Mouse (Mus musculus): ENCODE results near the gene Fbxl15. TPM values are rescaled to one million over a fixed set of nuclear protein-coding genes. Genes with fewer than 3 reads are reported as not detected.

Gene Fbxl15
- 1 to 10 TPM; 2.4 to 2.8 TPM for total RNA-seq (2021)
- long read RNA-seq, experiment 1, transcript Fbxl15-201 (4 exons, 1,348 nt): major isoform, 6 of 8 reads
- long read RNA-seq, experiment 1, partial matches to known transcripts: 2 of 8 reads
- long read RNA-seq, experiment 1, other reads (novel, unspliced or antisense): 0 of 8 reads
- long read RNA-seq, experiment 2, transcript Fbxl15-201 (4 exons, 1,348 nt): major isoform, 7 of 8 reads
- long read RNA-seq, experiment 2, partial matches to known transcripts: 1 of 8 reads
- long read RNA-seq, experiment 2, other reads (novel, unspliced or antisense): 0 of 8 reads

- peak; percentile 94 for DNase-seq
- intact Hi-C loops (cut with DNase I; ENCODE audit: low total_unique reads): no loop called here
Observed at GRCm38 (mm10) chr19:46328081-46329030, at the start of gene Fbxl15. Gene Fbxl15 (plus strand): TSS chr19:46328184.

GRCm38 (mm10) chr19:46282081-46282849, 45.7 kb upstream of the Fbxl15 start:
- intact Hi-C loops (cut with DNase I; ENCODE audit: low total_unique reads): no loop called here
- DNase-seq: no peak

GRCm38 (mm10) chr19:46284686-46285085, 43.3 kb upstream of the Fbxl15 start:
- no peak for DNase-seq
- intact Hi-C loops (cut with DNase I; ENCODE audit: low total_unique reads): no loop called here

- intact Hi-C loops (cut with DNase I; ENCODE audit: low total_unique reads): no loop called here
- DNase-seq: no peak
Observed at GRCm38 (mm10) chr19:46285631-46286030, 42.4 kb upstream of the Fbxl15 start.

GRCm38 (mm10) chr19:46286047-46286446, 41.9 kb upstream of the Fbxl15 start:
- intact Hi-C loops (cut with DNase I; ENCODE audit: low total_unique reads): no loop called here
- DNase-seq: peak; percentile 27

GRCm38 (mm10) chr19:46286926-46287325, 41.1 kb upstream of the Fbxl15 start:
- DNase-seq: no peak
- intact Hi-C loops (cut with DNase I; ENCODE audit: low total_unique reads): no loop called here

GRCm38 (mm10) chr19:46287566-46287965, 40.4 kb upstream of the Fbxl15 start:
- DNase-seq: no peak
- intact Hi-C loops (cut with DNase I; ENCODE audit: low total_unique reads): no loop called here

GRCm38 (mm10) chr19:46290535-46291105, 37.4 kb upstream of the Fbxl15 start:
- no peak for DNase-seq
- intact Hi-C loops (cut with DNase I; ENCODE audit: low total_unique reads): no loop called here

- intact Hi-C loops (cut with DNase I; ENCODE audit: low total_unique reads): no loop called here
- DNase-seq: no peak
Observed at GRCm38 (mm10) chr19:46296938-46297337, 31.0 kb upstream of the Fbxl15 start.

GRCm38 (mm10) chr19:46300294-46301045, 27.5 kb upstream of the Fbxl15 start:
- DNase-seq: no peak
- intact Hi-C loops (cut with DNase I; ENCODE audit: low total_unique reads): no loop called here

- no peak for DNase-seq
- intact Hi-C loops (cut with DNase I; ENCODE audit: low total_unique reads): no loop called here
Observed at GRCm38 (mm10) chr19:46302551-46302950, 25.4 kb upstream of the Fbxl15 start.

GRCm38 (mm10) chr19:46303251-46304215, 24.5 kb upstream of the Fbxl15 start:
- no peak for DNase-seq
- intact Hi-C loops (cut with DNase I; ENCODE audit: low total_unique reads): no loop called here

GRCm38 (mm10) chr19:46304216-46304841, 23.7 kb upstream of the Fbxl15 start, which contains the start of gene Nfkb2:
Gene Nfkb2 (plus strand): TSS chr19:46304320.
- intact Hi-C loops (cut with DNase I; ENCODE audit: low total_unique reads): no loop called here
- DNase-seq: peak; percentile 95

- intact Hi-C loops (cut with DNase I; ENCODE audit: low total_unique reads): no loop called here
- no peak for DNase-seq
Observed at GRCm38 (mm10) chr19:46304908-46305333, 23.1 kb upstream of the Fbxl15 start.

GRCm38 (mm10) chr19:46305432-46306267, 22.3 kb upstream of the Fbxl15 start:
- DNase-seq: peak; percentile 89
- intact Hi-C loops (cut with DNase I; ENCODE audit: low total_unique reads): no loop called here

GRCm38 (mm10) chr19:46306268-46306610, 21.7 kb upstream of the Fbxl15 start:
- DNase-seq: peak; percentile 3
- intact Hi-C loops (cut with DNase I; ENCODE audit: low total_unique reads): no loop called here
